In the genomic region with DNA sequence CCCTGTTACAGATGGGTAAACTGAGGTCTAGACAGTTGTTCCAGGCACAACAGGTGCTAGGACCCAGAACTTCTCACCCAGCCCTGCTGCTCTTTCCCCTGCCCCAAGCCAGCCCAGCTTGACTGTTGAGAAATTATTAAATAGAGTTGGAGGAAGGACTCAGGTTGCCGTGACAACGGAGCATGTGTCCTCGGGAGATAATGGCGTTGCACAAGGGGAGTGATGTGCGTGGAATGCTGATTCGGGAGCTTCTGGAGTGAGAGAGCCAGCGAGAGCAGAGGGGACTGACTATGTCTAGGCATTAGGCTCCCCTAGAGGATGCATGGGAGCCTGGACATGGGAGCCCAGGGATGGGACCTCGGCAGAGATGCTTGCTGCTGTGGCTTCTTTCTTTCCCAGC, we compare ENCODE assay signal across 12 mouse cellular contexts. TPM values are rescaled to one million over a fixed set of nuclear protein-coding genes. Genes with fewer than 3 reads are reported as not detected.
DNase-seq lines count a peak whose midpoint lies in the region; ATAC-seq lines count a peak whose summit lies in the region.
"Had no signal": no experiment of that assay in that cellular context is flagged by ENCODE, and none has a peak within 500 bp of the region (broad histone marks: within the 10 kb centered on the region; RNA-seq: fewer than 3 reads in every experiment).

No protein-coding gene starts in this region.

- peak overlapping the region; percentile 38 for H3K4me2 ChIP-seq in neural tube, embryonic 15.5 days
- H3K4me2 ChIP-seq: embryonic facial prominence, embryonic 12.5 days had no signal

- peak; percentile 65 to 74 for DNase-seq in cerebellum, postnatal 4 days (ENCODE audit: low spot score in 2 of 2)
- DNase-seq in layer of hippocampus, postnatal 36 days = peak; percentile 80
- DNase-seq in urinary bladder, postnatal 10 days (ENCODE audit: low spot score) = no peak
- no peak for DNase-seq in urinary bladder, postnatal 14 days (ENCODE audit: low spot score)
- no peak for DNase-seq in heart, postnatal 36 days
- no peak for DNase-seq in heart, adult 18-20 months

- 0 out of 2 replicates have a peak, but pooled peaks have one; percentile 28 for ATAC-seq in frontal cortex, adult (ENCODE audit: low TSS enrichment)
- ATAC-seq in neural tube, embryonic 15.5 days (ENCODE audit: low FRiP score) = peak; percentile 81

- intact Hi-C loops in heart, postnatal 36 days (cut with DNase I) = no loop called here

- H3K9me3 ChIP-seq in neural tube, embryonic 15.5 days (replicated peaks) = no peaks in the 10 kb centered on the region
- H3K9me3 ChIP-seq: embryonic facial prominence, embryonic 12.5 days; megakaryocyte, embryonic 14.5 days had no signal

- H3K9ac ChIP-seq in neural tube, embryonic 15.5 days (replicated peaks) = no peak overlapping the region; the same call in 1 of the 2 replicates
- H3K9ac ChIP-seq: embryonic facial prominence, embryonic 12.5 days had no signal

- H3K27me3 ChIP-seq in neural tube, embryonic 15.5 days (replicated peaks) = no peaks in the 10 kb centered on the region

- no peak overlapping the region for H3K4me3 ChIP-seq in neural tube, embryonic 15.5 days (replicated peaks)
- H3K4me3 ChIP-seq: embryonic facial prominence, embryonic 12.5 days; megakaryocyte, embryonic 14.5 days had no signal

- peaks cover 93% of the 10 kb centered on the region for H3K4me1 ChIP-seq in neural tube, embryonic 15.5 days
- H3K4me1 ChIP-seq: embryonic facial prominence, embryonic 12.5 days had no signal

- WGBS in neural tube, embryonic 15.5 days = 5% methylated on average over 8 of the region's 8 CpGs

- no peaks in the 10 kb centered on the region for H3K36me3 ChIP-seq in neural tube, embryonic 15.5 days
- H3K36me3 ChIP-seq: embryonic facial prominence, embryonic 12.5 days; G1E had no signal

- peak overlapping the region; percentile 76 for H3K27ac ChIP-seq in neural tube, embryonic 15.5 days (replicated peaks)
- H3K27ac ChIP-seq: embryonic facial prominence, embryonic 12.5 days; kidney, postnatal 0 days had no signal

RNA-seq across cellular contexts. Expression of a gene that starts 7.7 kb away (rescaled TPM):
- 100 to 1,000 TPM; 279 to 280 TPM for total RNA-seq in layer of hippocampus, postnatal 36 days (2021)
- 118 and 138 TPM in 2 replicates for polyA plus RNA-seq in neural tube, embryonic 15.5 days (2015; fragmentation: Nextera tagmentation; extraction: Ambion mirVana)
- total RNA-seq in heart, postnatal 36 days (2021) = under 1 TPM; 0.14 to 0.17 TPM
- total RNA-seq in heart, adult 18-20 months (2021) = under 1 TPM in 1 of 2 experiments, not detected in 1; 0.05 TPM
- polyA plus RNA-seq: G1E had no signal

Comparison
In these comparisons a context has a peak if more than half of its experiments do, and no peak if none do; other contexts are left out.
1. DNase-seq: peak in cerebellum, postnatal 4 days (2 of 2) and layer of hippocampus, postnatal 36 days (2 of 2); none in urinary bladder, postnatal 10 days (single experiment), urinary bladder, postnatal 14 days (single experiment), heart, postnatal 36 days (0 of 2) and heart, adult 18-20 months (0 of 2).
2. RNA of a gene that starts 7.7 kb away (total RNA-seq): 279 to 280 TPM in layer of hippocampus, postnatal 36 days; 0.14 to 0.17 TPM in heart, postnatal 36 days and 0.05 TPM in heart, adult 18-20 months; every median in the first group is over 100 times any median in the second.